Mouse (Mus musculus) lung, adult 18-20 months (tissue): Measurements from ENCODE around the gene Kdm1a.

Experiments used
- DNase-seq, 2 experiments: peaks; one replicate each; pipeline ENCODE4 v3.0.0; 2022; ENCODE audit warnings: mixed read lengths in 2 of 2

Gene Kdm1a

DNA sequence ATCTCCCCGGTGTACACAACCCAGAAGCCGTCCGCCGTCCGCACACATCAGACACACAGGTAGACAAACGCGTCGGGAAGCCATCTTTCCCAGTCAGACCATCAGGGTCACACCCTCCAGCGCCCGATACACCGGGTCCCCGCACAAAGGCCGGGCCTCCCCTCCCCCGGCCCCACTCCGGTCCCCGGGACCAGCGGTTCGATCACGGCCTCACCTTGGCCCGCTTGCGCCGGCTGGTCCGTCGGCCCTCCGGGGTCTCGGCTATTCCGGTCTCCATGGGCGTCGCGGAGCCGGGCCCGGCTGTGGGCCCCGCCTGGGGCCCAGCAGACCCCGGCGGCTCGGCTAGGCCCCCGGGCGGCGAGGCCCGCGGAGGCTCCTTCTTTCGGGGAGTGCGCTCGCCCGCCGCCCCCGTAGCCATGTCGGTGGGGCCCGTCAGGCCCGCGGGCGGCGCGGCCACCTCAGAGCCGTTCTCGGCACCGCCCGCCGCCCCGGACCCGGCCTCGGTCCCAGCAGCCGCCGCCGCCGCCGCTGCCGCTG, 437 bp downstream of the Kdm1a start:
- peak; percentile 35 to 37 for DNase-seq

DNA sequence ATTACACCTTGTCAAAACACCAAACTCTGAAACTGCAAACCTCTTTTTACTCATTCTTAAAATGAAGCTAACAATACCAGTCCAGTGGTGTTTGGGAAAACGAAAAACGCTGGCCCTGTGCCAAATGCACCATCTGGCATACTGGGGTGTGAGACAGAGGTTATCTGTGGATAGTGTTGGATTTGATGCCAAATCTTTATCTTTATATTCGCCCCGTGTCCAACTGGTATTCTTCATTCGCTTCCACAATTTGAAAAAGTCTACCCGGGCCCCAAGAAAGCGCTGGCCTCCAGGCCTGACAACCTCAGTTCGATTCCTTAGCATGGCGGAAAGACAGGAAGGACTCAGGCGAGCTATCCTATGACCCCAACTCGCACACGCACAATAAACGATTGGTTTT, 1.0 kb downstream of the Kdm1a start:
- peak; percentile 39 to 48 for DNase-seq

DNA sequence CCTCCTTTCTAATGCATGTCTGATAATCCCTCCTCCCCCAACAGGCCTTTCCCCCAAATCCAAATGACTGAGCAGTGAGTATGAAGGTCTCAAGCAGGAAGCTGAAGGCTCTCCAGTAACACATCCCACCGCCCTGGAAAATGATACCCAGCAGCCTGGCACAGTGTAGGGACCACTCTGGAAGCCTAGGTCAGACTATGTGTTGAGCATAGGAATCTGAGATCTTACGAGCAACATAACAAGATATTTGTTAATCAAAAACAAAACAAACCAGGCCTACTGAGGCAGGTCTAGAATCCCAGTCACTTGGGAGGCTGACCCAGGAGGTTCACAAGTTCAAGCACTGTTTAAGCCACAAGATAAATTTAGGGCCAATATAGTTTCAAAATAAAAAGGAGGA, 2.0 kb downstream of the Kdm1a start:
- no peak for DNase-seq

DNA sequence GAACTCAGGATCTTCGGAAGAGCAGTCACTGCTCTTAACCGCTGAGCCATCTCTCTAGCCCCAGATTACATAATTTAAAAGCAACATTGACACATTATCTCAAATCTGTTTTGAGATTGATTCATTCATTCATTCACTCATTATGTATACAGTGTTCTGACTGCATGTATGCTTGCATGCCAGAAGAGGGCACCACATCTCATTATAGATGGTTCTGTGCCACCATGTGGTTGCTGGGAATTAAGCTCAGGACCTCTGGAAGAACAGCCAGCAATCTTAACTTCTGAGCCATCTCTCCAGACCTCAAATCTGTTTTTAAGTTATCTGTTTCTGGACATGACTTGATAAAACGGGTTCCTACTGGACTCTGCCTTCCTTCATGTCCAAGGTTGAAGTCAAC, 2.7 kb downstream of the Kdm1a start:
- DNase-seq, result no peak

DNA sequence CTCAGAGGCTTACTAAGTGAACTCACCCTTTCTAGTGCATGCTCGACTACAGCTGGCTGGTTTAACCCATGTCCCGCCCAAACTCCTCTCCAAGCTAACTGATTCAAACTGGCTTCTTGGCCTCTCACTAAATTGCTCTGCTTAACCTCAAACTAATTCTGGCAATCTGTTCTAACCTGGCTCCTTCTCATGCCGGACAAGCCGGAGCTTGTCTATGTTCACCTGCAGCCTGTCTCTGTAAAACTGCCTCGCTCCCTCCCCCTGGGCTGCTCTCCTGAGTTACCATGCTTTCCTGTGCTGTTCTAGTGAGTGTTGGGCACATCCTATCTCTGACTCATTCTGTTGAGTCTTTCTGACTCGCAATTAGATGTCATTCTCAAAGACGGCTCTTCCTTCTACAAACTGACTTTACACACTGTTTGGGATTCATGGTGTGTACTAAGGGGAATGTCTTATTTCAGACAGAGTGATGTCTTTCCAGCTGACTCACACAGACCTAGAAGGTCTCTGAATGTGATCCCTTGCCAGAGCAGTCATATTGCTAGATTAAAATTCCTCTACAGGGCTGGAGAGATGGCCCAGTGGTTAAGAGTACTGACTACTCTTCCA, 4.2 kb downstream of the Kdm1a start:
- DNase-seq, result no peak

DNA sequence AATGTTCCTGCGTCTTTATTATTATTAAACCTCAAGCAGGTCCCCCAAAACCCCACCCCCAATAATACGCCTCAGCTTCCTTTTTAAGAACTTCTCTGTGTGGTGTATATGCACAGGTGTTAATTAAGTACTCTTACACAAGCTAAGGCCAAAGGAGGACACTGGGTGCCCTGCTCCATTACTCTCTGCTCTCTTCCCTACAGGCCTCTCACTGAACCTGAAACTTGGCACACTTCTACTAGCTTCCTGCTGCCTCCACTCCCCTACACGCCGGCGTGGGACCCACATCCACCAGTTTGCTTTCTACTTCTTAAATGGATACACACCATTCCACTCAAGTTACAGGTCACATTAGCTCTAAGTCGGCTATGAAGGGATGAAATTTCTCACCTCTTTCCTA, 7.3 kb downstream of the Kdm1a start:
- peak in 1 of 2 experiments; percentile 19 for DNase-seq

DNA sequence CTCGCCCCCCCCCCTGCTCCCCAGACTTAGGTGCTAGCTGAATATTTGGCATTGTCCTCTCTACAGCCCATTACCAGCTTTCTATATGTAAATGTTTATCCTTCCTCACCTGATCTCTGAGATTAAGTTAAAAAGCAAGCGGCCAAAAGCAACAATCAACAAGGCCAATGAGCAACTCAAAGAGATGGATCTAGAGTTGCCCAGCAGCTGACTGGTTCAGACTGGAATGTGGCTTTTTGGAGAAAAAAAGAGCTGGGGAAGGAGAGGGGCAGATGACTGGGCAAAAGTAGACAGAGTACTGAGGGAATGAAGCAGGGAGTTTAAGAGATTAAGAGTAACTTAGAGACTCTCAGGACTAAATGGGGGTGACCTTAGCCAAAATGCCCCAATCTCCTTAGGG, 8.5 kb downstream of the Kdm1a start:
- no peak for DNase-seq

DNA sequence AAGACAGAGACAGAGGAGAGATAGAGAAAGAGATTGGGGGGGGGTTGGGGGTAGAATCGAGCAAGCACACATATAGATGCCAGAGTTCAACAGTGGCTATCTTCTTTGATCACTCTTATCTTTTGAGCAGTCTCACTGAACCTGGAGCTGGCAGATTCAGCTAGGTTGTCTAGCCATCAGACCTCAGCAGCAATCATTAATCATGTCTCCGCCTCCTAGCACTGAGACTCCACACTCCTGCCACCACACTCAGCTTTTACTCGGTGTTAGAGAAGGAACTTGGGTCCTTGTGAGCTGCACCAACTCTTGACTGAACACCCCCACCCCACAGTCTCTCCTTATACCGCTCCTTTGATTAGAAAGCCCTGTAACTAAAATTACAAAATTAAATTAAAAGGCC, 10.4 kb downstream of the Kdm1a start:
- no peak for DNase-seq

DNA sequence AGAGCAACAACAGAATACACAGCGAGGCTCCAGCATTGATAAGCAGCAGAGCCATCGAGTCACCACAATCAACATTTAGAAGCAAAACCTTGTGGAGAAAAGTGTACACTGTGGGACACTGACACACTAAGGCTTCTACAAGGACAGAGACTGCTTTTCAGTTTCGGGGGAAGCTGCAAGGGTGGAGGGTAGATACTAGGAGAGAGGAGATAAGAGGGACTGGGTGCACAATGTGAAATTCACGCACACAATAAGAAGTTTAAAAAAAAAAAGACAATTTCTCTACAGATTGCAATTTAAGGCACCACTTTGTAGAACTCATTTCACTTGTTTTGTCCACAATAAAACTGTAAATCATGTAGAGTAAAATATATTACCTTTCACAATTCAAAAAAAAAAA, 14.5 kb downstream of the Kdm1a start:
- no peak for DNase-seq

DNA sequence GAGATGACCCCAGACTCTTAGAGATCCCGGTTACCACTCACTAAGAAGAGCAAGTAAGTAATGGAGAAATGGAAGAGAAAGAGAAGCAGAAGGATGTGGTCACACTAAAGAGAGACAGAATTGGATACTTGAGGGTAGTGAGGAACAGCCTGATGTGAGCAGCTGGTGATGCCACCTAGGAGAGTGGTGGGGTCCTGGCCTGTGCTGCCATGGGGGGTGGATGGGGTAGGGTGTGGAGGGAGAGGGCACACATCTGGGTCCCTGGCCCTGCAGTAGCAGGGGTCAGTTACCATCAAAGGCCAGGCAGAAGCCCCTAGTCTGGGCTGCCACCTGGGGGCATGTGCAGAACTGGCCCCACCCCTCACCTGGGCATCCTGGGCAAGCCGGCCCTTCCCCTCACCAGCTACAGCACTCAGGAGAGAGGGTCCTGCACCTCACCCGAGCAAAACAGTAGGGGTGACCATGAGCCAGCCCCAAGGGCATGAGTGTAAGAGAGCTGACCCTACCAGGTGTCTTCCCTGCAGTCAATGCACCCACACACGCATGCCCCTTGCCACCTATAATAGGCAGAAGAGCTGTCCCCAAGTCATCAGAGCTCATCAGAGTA, 15.2 kb downstream of the Kdm1a start:
- no peak for DNase-seq

DNA sequence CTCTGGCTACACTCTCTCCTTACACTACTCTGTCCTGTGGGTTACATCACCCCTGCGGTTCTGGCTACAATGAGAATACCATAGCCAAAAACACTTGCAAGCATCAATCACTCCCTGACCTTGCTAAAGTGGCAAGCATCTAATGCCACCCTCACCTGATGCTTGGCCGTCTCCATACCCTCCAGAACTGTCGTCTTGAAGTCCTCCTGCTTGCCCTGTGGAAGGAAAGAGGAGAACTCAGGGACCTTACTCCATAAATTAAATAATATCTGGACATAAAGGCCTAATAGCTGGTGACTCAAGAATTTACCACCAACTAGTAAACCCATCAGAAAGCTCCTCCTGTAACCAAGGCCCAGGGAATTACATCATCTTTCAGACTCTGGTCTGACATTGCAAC, 20.6 kb downstream of the Kdm1a start:
- DNase-seq, result no peak

DNA sequence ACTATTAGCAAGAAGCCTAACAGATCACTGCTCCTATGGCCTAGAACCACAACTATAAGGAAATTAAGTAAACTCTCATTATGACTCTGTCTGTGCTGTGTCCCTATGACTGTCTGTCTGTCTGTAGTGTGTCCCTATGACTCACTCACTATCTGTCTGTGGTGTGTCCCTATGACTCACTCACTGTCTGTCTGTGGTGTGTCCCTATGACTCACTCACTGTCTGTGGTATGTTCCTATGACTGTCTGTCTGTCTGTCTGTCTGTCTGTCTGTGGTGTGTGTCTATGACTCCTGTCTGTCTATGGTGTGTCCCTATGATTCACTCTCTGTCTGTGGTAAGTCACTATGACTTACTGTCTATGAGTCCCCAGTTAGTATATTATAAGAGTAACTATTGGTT, 32.5 kb downstream of the Kdm1a start:
- no peak for DNase-seq

DNA sequence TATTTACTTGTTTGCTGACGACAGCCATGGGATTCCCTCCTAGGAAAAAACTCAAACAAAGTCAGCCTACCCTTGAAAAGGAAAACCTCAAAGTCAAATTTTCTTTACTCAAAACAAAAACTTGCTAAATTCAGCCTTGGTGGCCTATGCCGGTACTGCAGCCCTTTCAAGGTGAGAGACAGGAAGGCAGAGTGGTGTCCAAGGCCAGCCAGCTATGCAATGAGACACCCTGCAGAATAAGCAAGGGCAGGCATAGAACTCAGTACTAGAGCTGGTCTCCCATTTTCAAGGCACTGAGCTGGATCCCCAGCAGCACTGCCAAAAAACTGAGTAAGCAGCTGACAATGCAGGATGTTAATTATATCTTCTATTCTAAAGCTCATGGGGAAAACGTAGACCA, 33.9 kb downstream of the Kdm1a start:
- DNase-seq, result no peak

DNA sequence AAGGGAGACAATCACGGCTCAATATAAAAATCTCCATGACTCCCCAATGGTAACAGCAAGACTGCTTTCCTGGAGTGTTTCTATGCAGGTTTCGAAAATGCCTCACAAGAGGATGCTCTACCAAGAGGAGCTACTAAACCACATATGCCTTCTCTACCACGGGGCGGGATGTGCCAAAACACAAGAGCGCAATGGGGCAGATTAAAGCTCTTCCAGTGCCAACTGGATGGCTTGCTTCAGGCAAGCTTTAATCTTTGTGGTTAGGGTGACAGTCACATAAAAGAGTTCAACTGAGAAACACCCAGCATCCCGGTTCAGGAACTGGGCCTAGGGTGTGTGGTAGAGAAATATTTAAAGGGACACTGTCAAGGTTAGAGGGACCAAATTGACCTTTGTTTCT, 39.8 kb downstream of the Kdm1a start:
- no peak for DNase-seq

DNA sequence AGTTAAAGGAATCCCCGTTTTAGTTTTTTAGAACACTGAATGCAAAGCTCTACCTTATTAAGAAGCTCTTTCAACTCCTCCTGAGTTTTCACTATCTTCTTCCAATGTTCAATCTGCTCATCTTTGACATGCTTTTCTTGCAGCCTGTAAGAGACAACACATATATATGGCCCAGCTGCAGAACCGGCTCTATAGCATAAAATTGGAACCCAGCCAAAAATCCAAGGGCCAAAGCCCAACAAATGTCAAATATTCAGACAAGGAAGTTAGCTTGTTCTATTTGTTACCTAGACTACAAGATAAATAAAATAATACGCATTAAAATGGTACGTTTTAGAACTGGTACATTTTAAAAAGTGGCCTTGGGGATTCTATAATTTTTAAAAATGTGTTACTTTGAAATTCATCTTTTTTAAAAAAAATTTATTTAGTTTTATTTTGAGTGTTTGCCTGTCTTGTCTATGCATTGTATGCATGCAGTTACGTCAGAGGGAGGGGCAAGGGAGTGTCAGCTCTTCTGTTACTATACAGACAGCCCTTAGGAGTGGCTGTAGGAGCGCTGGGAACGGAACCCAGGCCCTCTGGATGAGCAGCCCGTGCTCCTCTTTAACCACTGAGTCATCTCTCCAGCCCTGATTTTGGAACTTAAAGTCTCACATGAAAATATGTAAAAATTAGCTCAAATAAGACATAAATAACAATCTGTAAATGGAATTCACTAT, 42.1 kb downstream of the Kdm1a start:
- DNase-seq, result no peak

DNA sequence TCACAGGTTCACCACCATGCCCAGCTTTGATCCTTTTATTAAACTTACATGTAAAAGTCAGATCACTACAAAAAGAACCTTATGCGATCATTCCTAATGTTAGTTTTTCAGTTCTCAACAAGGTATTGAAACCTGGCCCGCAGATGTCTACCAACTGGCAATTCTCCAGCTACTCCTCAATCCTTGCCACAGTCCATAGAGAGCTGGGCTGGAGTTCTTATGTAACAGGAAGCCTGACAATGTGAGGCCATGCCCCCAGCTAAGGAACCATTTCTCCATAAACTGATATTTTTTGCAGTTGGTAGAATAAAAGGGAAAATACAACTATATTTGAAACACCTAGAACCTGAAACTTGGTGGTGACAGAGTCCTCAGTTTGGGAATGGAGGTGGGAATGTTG, 42.8 kb downstream of the Kdm1a start:
- DNase-seq, result peak in 1 of 2 experiments; percentile 21

DNA sequence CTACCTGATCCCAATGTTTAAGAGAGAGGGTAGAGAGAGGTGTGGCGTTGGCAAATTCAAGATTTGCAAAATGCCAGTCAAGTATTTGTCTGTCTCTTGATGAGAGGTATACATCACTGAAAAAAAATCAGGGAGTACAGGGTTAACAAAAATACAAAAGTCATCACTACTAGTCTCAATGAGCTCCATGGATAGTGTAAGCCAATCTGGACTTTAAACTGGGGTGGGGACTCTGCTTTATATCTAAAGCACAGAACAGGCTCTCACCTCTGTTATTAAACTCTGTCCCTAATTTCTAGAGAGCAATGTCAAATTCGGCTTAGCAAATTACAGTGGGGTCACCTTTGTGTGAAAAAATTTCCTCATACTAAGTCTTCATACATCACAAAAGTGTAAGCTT, 44.9 kb downstream of the Kdm1a start:
- no peak for DNase-seq

DNA sequence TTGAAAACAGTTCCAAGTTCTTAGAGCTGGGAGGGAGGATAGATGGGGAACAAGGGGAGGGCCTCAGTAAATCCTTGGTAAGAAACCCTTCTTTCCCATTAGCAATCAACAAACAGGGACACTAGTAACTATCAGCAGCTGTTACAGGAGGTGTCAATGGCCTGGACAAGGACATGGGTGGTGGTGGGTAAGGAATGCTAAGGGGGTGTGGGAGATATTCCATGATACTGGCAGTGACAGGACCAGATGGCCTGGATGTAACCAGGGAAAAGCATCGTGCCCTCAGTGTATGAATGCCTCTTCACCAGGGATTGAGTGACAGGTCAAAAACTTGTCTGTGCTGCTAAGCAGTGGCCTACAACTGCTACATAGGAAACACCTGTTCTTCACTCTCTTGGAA, 49.4 kb downstream of the Kdm1a start:
- no peak for DNase-seq

DNA sequence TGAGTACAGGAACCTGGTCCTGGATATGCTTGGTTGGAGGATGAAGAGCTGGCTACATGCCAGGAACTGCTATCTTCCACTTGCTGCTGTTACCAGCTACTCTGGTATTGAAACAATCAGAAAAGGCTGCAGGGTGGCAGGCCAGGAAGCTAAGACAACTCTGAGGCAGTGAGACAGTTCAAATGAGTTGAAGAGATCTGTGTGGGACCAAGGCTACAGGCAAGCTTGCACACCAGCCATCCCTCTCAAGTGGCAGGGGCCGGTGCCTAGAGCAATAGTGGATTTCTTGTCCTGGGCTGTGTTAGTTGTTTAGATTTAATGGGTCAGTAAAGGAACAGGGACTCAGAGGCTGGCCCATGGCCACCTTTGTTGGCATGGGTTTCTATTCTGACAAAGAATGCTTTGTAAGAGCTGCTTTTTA, 54.1 kb downstream of the Kdm1a start:
- no peak for DNase-seq

DNA sequence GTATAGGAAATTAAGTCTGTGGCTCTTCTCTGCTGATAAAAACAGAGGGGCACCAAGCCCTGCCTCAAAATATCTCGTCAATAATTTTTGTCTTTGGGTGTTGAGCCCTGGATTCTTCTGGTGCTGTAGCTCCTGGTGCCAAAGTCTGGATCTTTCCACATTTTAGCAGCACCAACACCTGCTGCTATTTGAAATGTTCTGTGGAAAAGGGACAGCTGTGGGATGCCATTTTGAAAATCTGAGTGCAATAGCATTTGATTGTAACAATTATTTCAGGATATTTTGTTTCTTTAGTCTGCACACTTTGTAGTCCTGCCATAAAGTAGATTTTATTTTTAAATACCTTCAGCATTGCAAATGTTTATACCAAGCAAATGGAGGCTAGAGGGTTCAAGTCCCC, 54.8 kb downstream of the Kdm1a start:
- DNase-seq, result no peak

DNA sequence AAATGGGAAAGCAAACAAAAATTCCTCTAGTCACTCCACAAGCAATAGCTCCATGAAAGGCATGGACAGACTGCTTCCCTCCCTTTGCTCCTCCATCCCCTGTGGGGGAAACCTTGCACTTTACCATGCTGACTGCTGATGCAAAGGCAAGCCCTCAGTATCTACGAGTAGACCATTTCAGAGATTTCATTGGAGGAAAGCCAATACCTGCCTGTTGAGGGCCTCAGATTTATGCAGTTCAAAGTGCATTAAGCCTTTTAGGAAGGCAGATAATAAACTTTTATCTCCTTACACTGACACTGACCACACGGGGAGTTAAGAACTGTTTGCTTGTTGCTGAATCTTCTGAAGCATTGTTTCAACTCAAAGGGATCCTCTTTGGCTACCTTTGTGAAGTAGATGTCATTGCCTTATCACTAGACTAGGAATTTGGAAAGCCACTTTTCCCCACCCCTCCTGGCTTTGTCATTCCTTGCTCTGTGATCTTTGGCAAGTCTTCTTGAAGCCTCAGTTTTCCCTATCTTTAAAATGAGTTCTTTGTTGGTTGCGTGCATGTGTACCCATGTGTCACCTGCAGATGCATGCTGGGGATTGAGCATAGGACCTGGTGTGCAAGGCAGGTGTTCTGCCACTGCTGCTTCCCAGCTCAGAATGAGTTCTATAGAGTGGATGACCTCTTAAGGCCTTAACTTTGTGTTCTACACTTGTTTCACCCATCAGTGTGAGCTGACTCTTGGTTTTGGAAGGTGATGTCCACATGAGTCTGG, 56.1 kb downstream of the Kdm1a start:
- DNase-seq, result no peak

DNA sequence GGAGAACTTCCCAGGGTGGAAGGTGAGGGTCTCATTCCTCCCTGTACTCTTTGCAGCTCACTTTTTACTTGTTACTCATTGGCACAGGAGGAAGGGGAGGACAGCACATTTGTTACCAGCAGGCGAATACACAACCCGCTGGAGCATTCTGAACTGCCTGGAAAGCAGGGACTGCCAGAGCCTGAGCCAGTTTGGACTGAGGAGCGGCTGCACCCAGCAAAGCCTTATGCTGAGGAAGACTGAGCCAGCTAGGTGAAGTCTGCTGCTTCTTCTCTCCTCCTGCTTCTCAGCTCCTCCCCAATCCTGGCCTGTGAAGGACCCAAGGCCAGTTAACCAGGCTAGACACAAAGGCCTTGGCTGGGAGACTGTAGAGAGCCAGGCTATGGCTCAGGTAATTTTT, 57.4 kb downstream of the Kdm1a start:
- no peak for DNase-seq

DNA sequence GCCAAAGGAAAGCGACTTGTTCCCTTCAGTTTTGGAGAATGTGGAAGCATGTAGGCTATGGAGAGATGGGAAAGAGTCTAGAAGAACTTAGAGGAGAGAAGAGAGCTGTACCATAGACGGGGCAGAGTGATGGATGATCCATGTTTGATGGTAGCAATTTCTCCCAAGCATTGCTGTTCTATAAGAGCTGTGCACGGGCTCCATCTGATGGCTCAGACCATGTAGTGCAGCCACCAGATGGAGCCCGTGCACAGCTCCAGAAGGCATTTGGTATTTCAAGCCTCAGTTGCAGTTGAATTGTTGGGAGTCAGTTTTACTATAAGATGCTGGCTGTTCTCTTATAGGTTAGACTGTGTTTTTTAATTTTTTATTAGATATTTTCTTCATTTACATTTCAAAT, 76.1 kb downstream of the Kdm1a start:
- DNase-seq, result peak; percentile 42 to 49

DNA sequence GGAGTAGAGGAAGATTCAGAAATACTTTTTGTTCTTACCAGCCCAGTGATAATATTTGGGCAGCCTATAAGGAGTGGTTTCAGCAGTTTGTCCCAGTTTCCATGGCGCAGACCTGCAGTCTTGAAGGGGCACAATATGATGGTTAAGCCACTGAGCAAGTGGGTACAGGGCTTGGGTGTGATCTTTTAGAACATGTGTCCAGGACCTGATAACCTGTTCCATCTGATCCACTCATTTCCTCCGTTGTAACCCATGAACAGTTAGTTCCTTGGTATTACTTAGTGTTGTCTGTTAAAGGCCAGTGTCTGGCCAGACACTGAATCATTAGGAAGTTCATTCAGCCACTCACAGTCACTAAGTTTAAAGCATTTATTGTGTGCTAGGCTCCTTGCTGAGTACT, 78.2 kb downstream of the Kdm1a start:
- no peak for DNase-seq
